Mouse (Mus musculus) limb, embryonic 14.5 days (tissue): ENCODE measurements around the gene Lrrc52. TPM values are rescaled to one million over a fixed set of nuclear protein-coding genes. Genes with fewer than 3 reads are reported as not detected.

ENCODE experiments used
- ATAC-seq: fragments of 200-750 bp; cut with Nextera tagmentation; 2 replicates; pipeline ENCODE4 v1.8.0; 2017; ENCODE audit warnings: low read depth, moderate number of reproducible peaks, moderate TSS enrichment; ENCODE audit not compliant: low FRiP score
- DNase-seq: peaks from one replicate; pipeline ENCODE4 v3.0.0-alpha.2; 2015; ENCODE audit warnings: low spot score
- H3K27ac ChIP-seq: fragments of 300-500 bp; sonication (generic); replicated peaks from 2 replicates; pipeline ENCODE4 v1.5.1; 2014; ENCODE audit warnings: low read depth, mild to moderate bottlenecking, low read length, moderate library complexity, mixed read lengths
- H3K27me3 ChIP-seq: fragments of 300-500 bp; sonication (generic); 2 replicates; pipeline ENCODE4 v1.6.1; 2014; ENCODE audit warnings: low read length, mixed read lengths; ENCODE audit not compliant: control insufficient read depth, insufficient read depth
- H3K36me3 ChIP-seq: fragments of 300-500 bp; sonication (generic); 2 replicates; pipeline ENCODE4 v1.6.1; 2014; ENCODE audit warnings: mild to moderate bottlenecking, low read length, moderate library complexity, mixed read lengths; ENCODE audit not compliant: control insufficient read depth, insufficient read depth
- H3K4me1 ChIP-seq: fragments of 300-500 bp; sonication (generic); 2 replicates; pipeline ENCODE4 v1.6.1; 2014; ENCODE audit warnings: antibody characterized with exemption, low read length, mixed read lengths; ENCODE audit not compliant: control insufficient read depth, insufficient read depth
- H3K4me2 ChIP-seq: fragments of 300-500 bp; sonication (generic); replicated peaks from 2 replicates; pipeline ENCODE4 v1.6.1; 2014; ENCODE audit warnings: low read depth, mild to moderate bottlenecking, low read length, moderate library complexity; ENCODE audit not compliant: severe bottlenecking
- H3K4me3 ChIP-seq: fragments of 300-500 bp; sonication (generic); replicated peaks from 2 replicates; pipeline ENCODE4 v1.5.1; 2014; ENCODE audit warnings: low read length
- H3K9ac ChIP-seq: fragments of 300-500 bp; sonication (generic); 2 replicates; pipeline ENCODE4 v1.6.1; 2014; ENCODE audit warnings: mild to moderate bottlenecking, low read depth, low read length, moderate library complexity; ENCODE audit not compliant: severe bottlenecking
- H3K9me3 ChIP-seq: fragments of 300-500 bp; sonication (generic); 2 replicates; pipeline ENCODE4 v1.6.1; 2016; ENCODE audit warnings: low read length; ENCODE audit not compliant: control insufficient read depth
- POLR2A ChIP-seq: fragments of 200-500 bp; IDR thresholded peaks from 2 replicates; pipeline ENCODE4 v1.8.0; 2012; ENCODE audit warnings: inconsistent platforms, mild to moderate bottlenecking, moderate library complexity, borderline replicate concordance; ENCODE audit not compliant: insufficient read depth, insufficient read length; ENCODE audit errors: extremely low read depth
- WGBS: fragments of 180-500 bp; shearing (Covaris S2); extraction: QIAGEN DNeasy Blood & Tissue Kit; methylation state at CpG from one replicate; pipeline ENCODE4 v1.1.7; 2014; 5-methylcytosine and 5-hydroxymethylcytosine counted together
- polyA plus RNA-seq, 2 experiments: library from polyadenylated mRNA; depleted of rRNA in 1 of 2; stranded (reverse) in 1 of 2; unstranded in 1 of 2; fragments of >200 nt; fragmentation: Nextera tagmentation in 1 of 2; extraction: Ambion mirVana in 1 of 2; gene quantifications; 2 replicates each; pipeline versions ENCODE4 v1.2.1 to v1.2.3; 2012 to 2014

Gene Lrrc52
- polyA plus RNA-seq, 2 experiments = not detected

DNA sequence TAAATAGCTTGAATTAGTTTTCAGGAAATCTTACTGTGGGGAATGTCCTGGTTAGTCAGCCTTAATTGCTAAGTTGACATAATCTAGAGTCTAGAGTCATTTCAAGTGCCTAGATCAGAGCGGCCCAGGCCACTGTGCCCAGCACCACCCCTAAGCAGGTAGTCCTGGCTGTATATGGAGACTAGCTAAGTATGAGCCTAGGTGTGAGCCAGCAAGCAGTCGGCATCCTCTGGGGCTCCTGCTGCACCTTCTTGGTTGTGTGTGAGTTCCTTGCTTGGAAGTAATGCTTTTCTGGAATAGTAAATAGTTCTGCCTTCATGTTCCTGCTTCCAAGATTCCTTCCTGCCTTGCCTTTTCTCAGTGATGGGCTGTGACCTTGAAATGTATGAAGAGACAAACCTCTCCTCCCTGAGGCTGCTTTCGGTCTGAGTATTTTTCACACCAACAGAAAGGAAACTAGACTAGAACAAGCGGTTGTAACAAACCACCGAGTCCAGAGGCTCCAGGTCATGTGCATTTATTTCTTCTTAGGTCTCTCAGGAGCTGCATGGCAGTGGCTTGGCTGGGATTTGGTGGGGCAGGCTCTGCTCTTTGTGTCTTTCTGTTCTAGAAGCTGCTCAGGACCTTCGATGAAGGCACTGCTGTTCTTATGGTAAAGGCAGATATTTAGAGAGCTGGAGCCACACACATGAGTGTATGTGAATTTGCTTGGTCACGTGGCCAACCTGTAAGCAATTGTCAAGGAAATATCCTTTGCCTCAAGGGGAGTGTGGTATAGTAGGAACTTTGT, 30.2 kb downstream of the Lrrc52 start:
- Histone ChIP-seq H3K9me3 (no peaks in the 10 kb centered on the region), H3K36me3 (no peaks in the 10 kb centered on the region), H3K27me3 (0 out of 2 replicates have a peak, but pooled peaks cover 9% of the 10 kb centered on the region), H3K4me3 (no peak overlapping the region), H3K4me2 (no peak overlapping the region), H3K27ac (no peak overlapping the region), H3K4me1 (peaks cover 4% of the 10 kb centered on the region; the same call in 1 of the 2 replicates), H3K9ac (no peak overlapping the region)
- ATAC-seq (no peak), DNase-seq (no peak)
- no peak for TF ChIP-seq POLR2A
- WGBS = 83% methylated on average over 7 of the region's 7 CpGs

DNA sequence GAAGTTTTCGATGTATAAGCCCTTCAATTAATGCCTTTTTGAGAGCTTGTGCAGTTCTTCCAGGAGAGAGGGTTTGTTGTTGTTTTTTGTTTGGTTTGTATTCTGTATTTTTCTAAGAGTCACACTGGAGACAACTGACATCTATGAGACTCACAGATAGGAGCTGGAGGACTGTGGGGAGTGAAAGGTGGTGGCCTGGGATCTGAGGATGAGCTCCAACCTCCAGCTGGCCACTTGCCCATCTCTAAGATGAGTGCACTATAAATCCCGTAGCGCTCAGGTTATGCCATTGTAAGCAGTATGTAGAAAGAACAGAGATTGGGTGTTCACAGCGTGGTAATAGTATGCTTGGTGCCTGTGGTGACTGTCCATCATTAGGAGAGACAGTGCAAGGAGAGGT, 31.6 kb downstream of the Lrrc52 start:
- TF ChIP-seq POLR2A = no peak
- 0 out of 2 replicates have a peak, but pooled peaks cover 9% of the 10 kb centered on the region for H3K27me3 ChIP-seq

DNA sequence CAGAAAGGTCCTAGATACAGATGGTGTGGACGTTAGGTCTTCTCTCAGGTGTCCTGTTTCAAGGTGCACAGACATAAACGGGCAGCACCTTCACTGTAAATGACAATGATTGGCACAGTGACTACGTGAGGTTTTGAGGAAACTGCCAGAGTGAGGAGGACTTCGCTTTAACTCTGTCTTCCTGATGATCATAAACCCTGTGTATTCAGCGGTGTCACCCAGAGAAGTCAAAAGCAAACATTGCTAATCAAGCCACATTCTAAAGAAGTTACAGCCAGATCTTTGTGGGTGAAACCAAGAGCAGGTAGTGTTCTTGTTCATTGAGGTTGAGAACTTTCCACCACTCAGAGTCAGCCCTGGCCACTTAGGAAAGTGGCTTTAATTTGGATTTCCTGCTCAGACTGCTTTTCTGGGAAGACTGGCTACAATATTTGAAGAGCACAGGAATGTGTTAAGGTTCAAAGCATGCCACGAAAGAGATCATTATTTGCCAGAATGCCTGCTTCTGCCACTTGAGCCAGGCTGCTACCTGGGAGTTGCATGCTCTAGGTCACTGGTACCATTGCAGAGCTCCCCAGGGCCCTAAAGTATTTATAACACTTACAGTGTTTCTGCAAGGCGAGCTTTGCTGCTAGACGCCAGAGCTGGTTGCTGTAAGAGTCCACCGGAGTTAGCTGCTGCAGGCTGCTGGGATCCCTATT, 35.5 kb downstream of the Lrrc52 start:
- Histone ChIP-seq H3K4me3 (no peak overlapping the region), H3K9ac (no peak overlapping the region), H3K27ac (no peak overlapping the region), H3K36me3 (no peaks in the 10 kb centered on the region), H3K9me3 (no peaks in the 10 kb centered on the region), H3K4me2 (no peak overlapping the region), H3K4me1 (peaks cover 15% of the 10 kb centered on the region; the same call in 1 of the 2 replicates), H3K27me3 (peaks cover 14% of the 10 kb centered on the region; the same call in 1 of the 2 replicates)
- TF ChIP-seq POLR2A = no peak
- DNase-seq (no peak), ATAC-seq (no peak)
- WGBS = 53% methylated on average over 9 of the region's 9 CpGs

More for the DNA sequence above, 31.6 kb downstream of the Lrrc52 start:
- ATAC-seq = no peak
- no peak for DNase-seq
- H3K27ac ChIP-seq = no peak overlapping the region
- no peak overlapping the region for H3K9ac ChIP-seq
- H3K4me3 ChIP-seq = no peak overlapping the region
- no peaks in the 10 kb centered on the region for H3K36me3 ChIP-seq
- 90% methylated on average over 4 of the region's 4 CpGs for WGBS
- H3K4me1 ChIP-seq = peaks cover 8% of the 10 kb centered on the region; the same call in 1 of the 2 replicates
- no peaks in the 10 kb centered on the region for H3K9me3 ChIP-seq
- H3K4me2 ChIP-seq = no peak overlapping the region

DNA sequence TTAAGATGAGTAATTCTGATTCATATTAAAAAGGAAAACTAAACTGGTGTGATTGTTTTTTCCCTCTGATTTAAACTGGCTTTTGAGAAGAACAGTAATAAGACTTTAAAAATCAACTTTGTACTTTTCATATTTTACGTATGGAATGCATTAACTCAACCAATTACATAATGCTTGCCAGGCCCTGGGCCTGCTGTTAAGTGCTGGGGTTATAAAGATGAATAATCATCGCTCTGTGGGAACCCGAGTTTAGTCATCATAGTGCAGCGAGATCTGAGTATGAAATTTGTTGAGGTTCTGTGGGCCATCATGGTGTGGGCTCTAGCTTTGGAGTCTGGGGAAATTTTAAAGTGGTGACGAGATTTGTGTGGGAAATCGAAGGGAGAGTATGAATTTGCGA, 39.9 kb downstream of the Lrrc52 start:
- Histone ChIP-seq H3K4me3 (no peak overlapping the region), H3K9ac (no peak overlapping the region), H3K9me3 (no peaks in the 10 kb centered on the region), H3K4me1 (peaks cover 17% of the 10 kb centered on the region; the same call in 1 of the 2 replicates), H3K36me3 (no peaks in the 10 kb centered on the region), H3K27ac (no peak overlapping the region), H3K27me3 (peaks cover 5% of the 10 kb centered on the region; the same call in 1 of the 2 replicates), H3K4me2 (no peak overlapping the region)
- no peak for TF ChIP-seq POLR2A
- ATAC-seq (no peak), DNase-seq (peak; percentile 37)
- 38% methylated on average over 7 of the region's 7 CpGs for WGBS

DNA sequence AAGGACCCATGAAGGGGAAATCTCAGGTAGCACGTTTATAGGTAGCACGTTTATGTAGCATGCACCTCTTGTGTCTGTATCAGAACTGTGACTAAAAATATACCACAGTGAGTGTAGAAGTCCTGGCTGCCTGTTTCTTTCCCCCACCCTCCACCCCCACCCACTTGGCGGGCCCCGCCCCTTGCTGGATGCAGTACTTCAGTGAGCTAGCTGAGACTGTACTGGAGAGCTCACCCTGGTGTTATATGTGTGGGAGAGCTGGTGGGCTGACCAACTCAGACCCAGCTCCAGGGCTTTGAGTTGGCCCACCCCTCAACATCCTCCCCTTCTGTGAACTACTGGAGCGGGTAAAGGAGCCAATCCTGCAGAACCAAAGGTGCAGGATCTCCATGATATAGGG, 41.0 kb downstream of the Lrrc52 start:
- Histone ChIP-seq H3K4me3 (no peak overlapping the region), H3K27ac (no peak overlapping the region), H3K27me3 (peaks cover 5% of the 10 kb centered on the region; the same call in 1 of the 2 replicates), H3K9me3 (no peaks in the 10 kb centered on the region), H3K9ac (no peak overlapping the region), H3K4me2 (no peak overlapping the region), H3K36me3 (no peaks in the 10 kb centered on the region), H3K4me1 (peaks cover 11% of the 10 kb centered on the region; the same call in 1 of the 2 replicates)
- DNase-seq (no peak), ATAC-seq (no peak)
- 83% methylated on average over 5 of the region's 5 CpGs for WGBS
- TF ChIP-seq POLR2A = no peak
